Mouse (Mus musculus) embryonic stem cell, embryonic (primary cell): ENCODE results near the gene Macc1.
"Not testable (repeated sequence)": the region's sequence is repeated elsewhere in the genome, so short reads cannot be mapped to it uniquely, and the experiment has no call there.

ENCODE experiments used
- CTCF ChIA-PET, 4 experiments: fragments of 300-600 bp in 2 of 4; fragments of 350-600 bp in 2 of 4; sonication (Branson Sonifier 250); formaldehyde crosslinking; loops; one replicate each; lab custom pipeline; 2022; ENCODE audit warnings: inconsistent platforms in 2 of 4; lab: Charles Lee
- POLR2A ChIA-PET, 4 experiments: fragments of 300-600 bp in 2 of 4; fragments of 350-600 bp in 2 of 4; sonication (Branson Sonifier 250); formaldehyde crosslinking; loops; one replicate each; lab custom pipeline; 2022; ENCODE audit warnings: antibody characterized with exemption in 4 of 4, inconsistent platforms in 1 of 4; lab: Charles Lee

Macc1 gene

DNA sequence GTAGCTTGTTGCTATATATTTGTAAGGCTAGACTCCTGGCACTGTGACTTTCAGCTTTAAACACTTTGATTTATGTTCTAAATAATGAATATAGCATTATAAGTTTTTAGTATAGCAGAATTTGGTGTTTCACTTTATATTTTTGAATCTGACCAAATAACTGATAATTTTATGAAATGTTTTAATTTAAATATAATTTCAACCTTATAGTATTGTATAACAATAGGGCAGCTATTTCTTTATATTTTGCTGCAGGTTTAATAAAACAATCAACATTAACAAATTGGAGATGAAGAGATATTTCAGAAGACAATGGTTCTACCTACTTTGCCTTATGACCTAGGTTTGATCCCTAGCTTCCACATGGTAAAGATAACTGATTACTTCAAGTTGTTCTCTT lies at the start of gene Macc1:
TSS of gene Macc1 (plus strand) at position 301 of the 400 bp plus-strand sequence.
- POLR2A ChIA-PET, result interaction anchor here in 1 of 4 experiments (0.5 kb wide), 1 partner anchor 43 kb away, joined by 3 read pairs; no protein-coding TSS in a partner anchor
- CTCF ChIA-PET, result interaction anchor here in 1 of 4 experiments (0.6 kb wide), 1 partner anchor 42 kb away, joined by 3 read pairs; no protein-coding TSS in a partner anchor

DNA sequence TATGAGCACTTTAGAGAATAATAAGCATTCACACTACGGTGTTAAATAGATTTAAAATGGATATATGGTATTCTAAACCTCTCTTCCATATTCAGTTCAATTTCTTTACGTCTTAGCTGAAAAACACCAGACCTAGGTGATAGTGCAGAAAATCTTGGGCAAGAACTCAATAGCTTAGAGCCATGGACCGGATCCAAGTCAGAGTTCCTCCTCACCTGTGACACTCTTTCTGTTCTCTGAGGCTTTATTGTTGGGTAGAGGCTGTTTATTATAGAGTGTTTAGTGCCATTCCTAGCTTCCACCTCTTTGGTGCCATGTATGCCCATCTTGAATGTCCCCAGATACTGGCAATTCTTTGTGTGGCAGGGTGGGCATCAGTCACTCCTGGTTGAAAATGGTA lies 49.6 kb upstream of the Macc1 start:
- POLR2A ChIA-PET, result no interaction called here
- CTCF ChIA-PET, result no interaction called here

DNA sequence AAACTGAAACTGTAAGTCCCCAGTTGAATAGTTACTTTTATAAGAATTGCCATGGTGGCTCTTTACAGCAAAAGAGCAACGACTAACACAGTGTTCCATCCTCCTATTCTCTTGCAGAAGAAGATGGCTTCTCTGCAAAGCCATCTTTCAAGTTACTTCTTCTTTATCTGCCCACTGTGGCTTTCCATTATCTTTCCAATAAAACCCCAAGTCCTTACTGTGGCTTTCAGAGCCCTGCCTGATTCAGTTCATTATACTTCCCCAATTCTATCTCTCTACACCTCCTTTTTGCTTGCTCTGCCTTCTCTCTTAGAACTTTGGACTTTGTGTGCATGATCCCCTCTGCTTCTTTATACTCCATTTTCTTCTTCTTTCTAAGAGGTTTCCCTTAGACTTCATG lies 45.3 kb upstream of the Macc1 start:
- CTCF ChIA-PET, result no interaction called here
- POLR2A ChIA-PET, result no interaction called here

DNA sequence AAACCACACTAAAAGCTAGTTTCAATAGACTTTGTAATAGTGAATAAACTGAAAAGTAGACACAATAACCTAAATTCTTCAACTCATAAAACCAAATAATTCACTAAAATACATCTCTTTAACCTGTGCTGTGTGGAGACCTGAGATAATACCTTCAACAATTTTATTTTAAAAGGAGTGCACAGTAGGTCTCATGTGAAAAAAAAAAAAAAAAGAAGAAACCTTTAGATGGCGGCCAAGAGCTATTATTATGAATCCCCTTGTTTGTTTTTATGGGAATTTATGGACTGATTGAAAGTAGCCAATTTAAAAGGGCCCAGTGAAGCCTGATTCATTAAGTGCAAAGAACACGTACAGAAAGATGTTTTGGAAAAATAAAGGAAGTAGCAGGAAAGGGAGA lies 44.0 kb upstream of the Macc1 start:
- ChIA-PET CTCF (no interaction called here), POLR2A (no interaction called here)

DNA sequence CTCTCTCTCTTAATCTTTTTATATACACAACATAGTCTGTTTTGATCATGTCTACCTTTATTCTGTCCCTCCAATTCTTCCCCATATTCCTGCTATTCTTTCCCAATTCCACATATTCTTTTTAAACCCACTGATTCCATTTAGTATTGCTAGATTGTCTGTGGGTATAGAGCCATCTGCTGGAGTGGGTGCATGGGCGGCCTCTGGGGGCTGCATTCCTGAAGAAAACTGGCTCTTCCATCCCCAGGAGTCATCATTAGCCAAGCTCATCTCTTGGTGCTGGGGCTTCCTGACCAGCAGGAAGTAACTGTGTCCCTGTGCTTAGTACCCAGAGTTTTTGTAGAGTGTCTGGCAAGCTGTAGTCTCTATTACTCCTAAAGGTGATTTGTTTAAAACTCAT lies 42.1 kb upstream of the Macc1 start:
- CTCF ChIA-PET, result no interaction called here

DNA sequence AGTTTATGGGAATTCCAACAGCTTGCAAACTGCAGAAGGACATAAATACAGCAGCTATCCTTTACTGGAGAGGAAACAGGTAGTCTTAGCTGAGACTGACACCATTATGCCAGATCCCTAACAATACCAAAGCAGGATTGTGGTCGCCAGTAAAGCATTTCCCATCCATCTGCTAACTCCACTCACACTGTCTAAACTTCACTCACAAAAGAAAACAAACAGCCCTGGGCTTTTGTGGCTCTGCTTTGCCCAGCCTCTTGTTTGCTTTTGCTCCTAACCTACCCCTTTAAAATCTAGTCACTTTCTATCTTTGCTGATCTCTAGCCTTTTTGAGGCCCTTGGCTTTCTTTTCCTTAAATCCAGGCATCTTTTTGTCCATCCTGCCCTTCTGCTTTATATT lies 40.5 kb upstream of the Macc1 start:
- ChIA-PET POLR2A (no interaction called here), CTCF (no interaction called here)

More for the DNA sequence above, 42.1 kb upstream of the Macc1 start:
- POLR2A ChIA-PET, result interaction anchor here in 1 of 4 experiments (0.6 kb wide), 1 partner anchor 1396 kb away, joined by 4 read pairs; no protein-coding TSS in a partner anchor

DNA sequence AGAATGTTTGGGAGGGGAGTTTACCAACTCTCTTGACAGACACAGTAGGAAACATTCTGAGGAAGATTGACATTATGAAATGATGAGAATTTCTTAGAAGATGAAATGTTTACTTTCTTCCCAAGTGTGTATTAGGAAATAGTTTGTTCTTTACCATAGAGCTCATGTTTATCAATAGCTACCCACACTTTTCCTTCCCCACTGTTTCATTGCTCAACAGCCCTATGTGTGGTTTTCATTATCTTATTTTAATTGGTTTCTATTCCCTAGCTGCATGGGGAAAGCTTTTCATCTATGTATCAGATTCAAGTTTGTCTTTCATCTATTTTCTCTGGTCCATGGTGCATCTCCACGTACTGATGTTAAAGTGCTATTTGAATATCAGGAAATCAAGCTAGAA lies 37.8 kb upstream of the Macc1 start:
- CTCF ChIA-PET, result no interaction called here
- POLR2A ChIA-PET, result no interaction called here

DNA sequence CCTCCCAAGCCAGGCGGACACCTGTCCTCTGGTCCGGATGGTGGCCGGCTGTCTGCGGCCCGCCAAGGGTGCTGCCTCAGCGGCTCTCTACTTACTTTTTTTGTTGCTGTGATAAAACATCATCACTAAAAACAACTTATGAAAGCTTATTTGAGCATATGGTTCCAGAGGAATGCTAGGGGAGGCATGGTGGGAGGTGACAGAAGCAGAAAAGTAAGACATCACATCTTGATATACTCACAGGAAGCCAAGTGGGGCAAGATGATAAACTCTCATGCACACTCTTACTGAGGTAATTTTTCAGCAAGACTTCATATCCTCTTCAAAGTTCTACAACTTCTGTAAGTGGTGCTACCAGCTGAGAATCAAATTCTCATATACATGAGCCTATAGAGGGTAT lies 22.5 kb upstream of the Macc1 start:
- CTCF ChIA-PET, result no interaction called here
- POLR2A ChIA-PET, result no interaction called here

DNA sequence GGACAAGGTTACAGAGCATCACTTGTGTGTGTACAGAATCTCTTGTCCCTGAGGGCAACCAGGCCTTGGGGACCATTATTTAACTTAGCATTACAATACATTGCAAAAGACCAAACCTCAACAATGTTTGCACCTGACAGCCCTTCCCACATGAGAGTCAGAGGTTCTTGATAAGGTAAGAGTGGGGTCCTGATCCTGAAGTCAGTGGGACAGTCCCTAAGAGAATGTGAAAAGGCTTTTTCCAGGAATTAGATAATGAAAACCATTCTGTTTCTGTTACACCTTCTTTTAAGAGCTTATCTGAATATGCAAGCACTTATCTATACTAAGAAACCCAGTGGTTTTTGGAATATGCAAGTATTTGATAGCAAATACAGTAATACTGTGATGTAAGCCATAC lies 10.5 kb upstream of the Macc1 start:
- ChIA-PET CTCF (no interaction called here), POLR2A (no interaction called here)

DNA sequence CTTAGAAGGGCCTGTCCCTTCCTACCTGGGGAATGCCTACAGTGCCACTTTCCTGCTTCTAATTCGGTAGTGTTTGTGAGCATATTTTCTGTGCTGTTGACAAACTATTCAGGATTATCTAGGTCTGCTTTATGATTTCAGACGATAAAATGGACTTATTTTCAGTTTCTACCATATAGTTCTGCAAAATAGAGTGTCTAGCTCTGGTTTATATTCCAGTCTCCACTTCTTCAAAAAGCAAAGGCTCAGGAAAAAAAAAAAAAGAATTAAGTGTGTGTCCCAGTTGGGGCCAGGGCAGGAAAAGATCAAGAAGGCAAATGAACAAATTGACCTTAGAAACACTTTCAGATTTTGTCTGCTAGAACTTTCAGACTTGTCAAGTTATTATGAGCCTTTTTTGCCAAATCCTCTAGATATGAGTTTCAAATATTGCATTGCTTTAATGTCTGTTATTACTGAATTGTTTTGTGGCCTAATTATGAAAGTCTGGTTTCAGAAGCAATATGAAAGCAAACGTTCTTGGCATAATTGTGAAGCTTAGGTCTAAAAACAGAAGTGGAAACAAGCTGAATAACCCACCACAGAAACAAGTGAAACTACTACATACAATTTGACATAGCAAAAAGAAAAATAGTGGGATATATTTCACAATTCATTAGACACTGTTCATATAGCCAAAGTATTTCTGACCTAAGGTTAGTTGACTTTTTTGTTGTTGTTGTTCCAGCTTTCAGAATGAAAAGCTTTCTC lies 881 bp upstream of the Macc1 start:
- POLR2A ChIA-PET, result no interaction called here
- CTCF ChIA-PET, result no interaction called here

DNA sequence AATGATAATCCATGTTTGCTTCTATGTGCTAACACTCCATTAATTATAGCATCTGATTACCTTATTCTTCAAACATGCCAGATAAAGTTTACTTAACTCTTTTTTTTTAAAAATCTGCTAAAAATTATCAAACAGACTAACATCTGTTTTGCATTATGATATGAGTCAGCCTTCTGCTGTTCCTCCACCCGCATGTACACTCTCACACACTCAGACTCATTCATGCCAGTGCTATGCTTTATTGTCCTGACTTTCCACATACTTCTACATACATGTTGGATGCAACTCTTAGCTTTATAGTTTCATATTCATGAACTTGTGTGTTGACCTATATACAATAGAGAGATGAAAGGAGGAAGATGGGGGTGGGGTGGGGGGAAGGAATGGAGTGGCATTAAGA lies 4.7 kb downstream of the Macc1 start:
- CTCF ChIA-PET, result no interaction called here
- POLR2A ChIA-PET, result no interaction called here

DNA sequence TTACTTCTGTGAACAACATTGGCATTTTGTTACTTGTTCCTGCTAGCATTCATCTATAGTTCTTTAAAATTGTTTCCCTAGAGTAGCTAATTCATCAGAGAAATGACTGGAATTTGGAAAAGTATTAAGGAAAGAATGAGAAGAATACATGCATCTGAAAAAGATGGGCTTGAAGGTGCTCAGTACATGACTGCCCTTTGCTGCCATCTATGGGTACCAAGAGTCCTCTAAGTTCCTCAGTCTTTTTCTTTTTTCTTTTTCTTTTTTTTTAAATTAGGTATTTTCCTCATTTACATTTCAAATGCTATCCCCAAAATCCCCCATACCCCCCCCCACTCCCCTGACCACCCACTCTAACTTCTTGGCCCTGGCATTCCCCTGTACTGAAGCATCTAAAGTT lies 11.3 kb downstream of the Macc1 start:
- POLR2A ChIA-PET, result interaction anchor here in 1 of 4 experiments (0.6 kb wide), 2 partner anchors 156 to 685 kb away, joined by 3 read pairs; no protein-coding TSS in a partner anchor

DNA sequence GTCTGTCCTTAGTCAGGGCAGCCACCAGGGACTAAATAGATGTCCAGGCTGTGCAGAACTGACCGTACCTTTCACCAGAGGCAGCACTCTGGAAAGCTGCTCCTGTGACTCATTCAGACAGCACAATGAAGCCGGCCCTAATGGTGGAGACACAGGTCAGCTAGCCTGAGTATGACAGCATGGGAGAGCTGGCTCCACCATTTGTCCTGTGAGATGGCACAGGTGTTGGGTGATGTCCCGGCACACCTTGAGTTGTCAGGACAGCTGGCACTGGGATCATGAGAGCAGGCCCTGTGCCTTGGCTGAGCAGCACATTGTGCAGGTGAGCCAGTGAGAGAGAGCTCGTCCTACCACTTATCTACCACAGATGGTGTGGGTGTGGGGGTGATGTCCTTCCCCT lies 16.6 kb downstream of the Macc1 start:
- POLR2A ChIA-PET, result no interaction called here
- CTCF ChIA-PET, result interaction anchor here in 1 of 4 experiments (0.6 kb wide), 1 partner anchor 14 kb away, joined by 3 read pairs; no protein-coding TSS in a partner anchor

More for the DNA sequence above, 11.3 kb downstream of the Macc1 start:
- CTCF ChIA-PET, result no interaction called here

DNA sequence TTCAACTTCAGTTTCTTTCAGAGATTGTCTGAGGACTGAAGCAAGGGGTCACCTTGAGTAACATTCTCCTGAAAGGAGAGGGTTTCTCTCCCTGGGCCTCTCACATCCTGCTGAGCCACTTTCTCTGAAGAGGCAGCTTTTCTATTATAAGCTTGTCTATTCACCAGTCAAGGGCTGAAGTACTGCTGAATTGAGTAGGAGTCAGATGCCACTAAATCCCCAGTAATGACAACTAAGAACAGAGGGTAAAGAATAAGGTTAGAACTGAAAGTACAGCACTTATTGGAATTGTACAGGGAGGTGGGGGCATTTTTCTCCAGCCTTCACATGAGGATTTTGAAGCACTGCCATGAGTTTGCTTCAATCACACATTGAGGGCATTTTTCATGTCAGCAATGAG lies 19.3 kb downstream of the Macc1 start:
- CTCF ChIA-PET, result no interaction called here

DNA sequence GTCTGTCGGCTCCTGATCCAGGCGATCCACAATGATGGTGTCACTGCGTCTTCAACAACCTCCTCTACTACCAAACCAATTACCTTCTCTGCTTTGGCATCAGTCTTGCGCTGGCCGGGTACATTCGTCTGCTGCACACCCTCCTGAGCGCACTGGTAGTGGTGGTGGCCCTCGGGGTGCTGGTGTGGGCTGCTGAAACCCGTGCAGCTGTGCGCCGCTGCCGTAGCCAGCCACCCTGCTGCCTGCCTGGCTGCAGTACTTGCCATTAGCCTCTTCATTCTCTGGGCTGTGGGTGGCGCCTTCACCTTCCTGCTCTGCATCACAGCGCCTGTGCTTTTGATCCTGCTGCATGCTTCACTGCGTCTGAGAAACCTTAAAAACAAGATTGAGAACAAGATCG lies 38.5 kb downstream of the Macc1 start:
- CTCF ChIA-PET, POLR2A ChIA-PET: not testable (repeated sequence)

More for the DNA sequence above, 19.3 kb downstream of the Macc1 start:
- POLR2A ChIA-PET, result no interaction called here

DNA sequence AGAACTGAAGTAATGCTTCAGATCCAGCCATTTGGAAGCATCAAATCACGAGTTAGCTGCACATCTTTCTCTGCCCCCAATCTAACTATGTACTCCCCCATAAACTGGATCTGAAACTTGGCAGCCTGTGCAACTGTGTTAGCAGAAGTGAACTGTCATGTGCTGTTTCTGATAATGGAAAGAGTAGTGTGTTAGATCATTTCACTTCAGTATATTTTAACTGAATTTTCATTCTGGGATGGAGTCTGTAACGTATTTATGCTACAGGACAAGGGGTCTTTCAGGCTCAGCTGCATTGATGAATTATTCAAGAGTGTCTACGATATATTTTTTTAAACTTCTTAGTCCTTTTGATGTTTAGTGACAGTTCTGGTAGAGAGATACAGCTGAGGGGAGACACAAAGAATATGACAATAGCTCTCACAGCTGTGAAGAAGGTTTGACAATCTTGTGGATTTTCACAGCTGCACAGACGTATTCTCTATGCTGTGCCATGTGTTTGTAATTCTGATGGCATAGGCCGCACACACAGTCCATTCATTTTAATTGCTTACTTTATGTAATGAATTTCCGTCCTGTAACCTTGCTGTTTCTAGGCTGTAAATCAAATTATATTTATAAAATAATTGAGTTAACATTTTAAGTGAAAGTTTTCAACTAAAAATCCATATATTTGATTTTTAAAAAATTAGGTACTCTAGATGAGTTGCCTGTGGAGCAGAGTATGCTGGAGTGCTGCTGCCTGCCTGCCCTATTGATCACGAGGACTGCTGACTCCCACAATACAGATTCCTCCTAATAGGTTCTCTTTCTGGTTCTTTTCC lies 43.6 kb downstream of the Macc1 start:
- CTCF ChIA-PET, result no interaction called here
- POLR2A ChIA-PET, result interaction anchor here in 1 of 4 experiments (1.1 kb wide), 1 partner anchor 10 kb away, joined by 3 read pairs; no protein-coding TSS in a partner anchor

DNA sequence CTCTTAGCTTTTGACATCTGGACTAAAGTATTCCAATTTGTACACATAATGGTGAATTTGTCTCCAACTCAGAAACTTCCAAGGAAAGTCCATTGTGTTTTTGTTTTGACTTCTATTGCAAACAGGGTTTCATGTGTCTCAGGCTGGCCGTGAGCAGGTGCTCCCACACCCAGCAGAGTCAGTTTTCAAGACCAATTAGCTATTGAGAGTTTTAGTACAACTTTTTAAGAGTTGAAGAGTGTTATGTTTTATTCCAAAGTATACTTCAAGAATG lies 44.1 kb downstream of the Macc1 start:
- ChIA-PET POLR2A (interaction anchor here in 1 of 4 experiments (1.1 kb wide), 1 partner anchor 10 kb away, joined by 3 read pairs; no protein-coding TSS in a partner anchor), CTCF (no interaction called here)

DNA sequence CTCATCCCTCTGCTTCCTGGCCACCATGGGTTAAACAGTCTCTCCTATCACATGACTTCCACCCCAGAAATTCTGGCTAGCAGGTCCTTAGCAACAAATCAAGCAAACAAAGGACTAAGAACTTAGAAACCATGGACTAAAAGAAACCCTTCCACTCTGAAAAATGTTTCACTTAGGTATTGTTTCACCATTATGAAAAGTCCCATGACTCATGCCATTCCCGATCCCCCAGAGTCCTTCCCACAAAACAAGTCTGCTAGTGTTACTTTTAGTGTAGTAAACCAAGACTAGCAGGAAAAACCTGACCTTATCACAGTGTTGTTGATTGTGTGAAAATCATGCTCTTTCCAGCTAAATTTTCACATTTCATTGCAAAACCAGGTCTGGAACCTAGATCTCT lies 51.0 kb downstream of the Macc1 start:
- ChIA-PET POLR2A (no interaction called here), CTCF (no interaction called here)

DNA sequence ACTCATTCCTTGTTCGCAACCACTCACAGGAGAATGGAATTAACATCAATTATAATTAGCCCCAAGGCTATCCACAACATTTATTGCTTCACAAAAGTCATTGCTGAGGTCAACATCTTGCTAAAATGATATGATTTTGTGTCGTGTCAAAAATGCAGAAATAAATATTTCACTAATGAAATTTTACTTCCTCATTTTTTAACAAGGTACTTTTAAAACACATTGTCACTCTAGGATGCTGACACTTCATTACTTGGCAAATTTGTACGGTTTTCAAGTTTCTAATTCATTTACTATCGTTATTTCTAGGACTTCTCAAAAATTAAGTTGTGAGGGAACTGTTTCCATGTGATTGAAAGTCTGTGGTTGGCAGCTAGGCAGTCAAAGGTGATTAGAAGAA lies 55.8 kb downstream of the Macc1 start:
- ChIA-PET CTCF (no interaction called here), POLR2A (no interaction called here)

DNA sequence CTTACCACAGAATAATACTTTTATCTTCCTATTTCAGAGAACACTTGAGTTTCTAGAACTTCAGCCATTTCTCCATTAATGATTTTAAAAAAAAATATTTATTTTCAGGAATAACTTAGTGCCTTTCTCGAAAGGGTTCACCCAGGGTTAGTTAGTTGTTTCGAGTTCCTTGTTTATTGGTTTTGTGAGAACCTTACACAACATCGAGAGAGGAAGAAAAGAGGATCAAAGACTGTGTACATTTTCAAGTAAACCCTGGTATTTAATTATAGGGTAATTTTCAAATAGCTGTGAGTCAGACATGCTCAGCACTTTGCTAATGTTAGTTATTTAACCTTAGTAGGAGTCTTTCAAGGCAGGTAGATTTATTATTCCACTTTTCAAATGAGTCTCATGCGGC lies 58.3 kb downstream of the Macc1 start:
- ChIA-PET POLR2A (no interaction called here), CTCF (no interaction called here)
